Mouse (Mus musculus): Measurements from ENCODE around the gene Mrpl19.

The Mrpl19 gene

DNA sequence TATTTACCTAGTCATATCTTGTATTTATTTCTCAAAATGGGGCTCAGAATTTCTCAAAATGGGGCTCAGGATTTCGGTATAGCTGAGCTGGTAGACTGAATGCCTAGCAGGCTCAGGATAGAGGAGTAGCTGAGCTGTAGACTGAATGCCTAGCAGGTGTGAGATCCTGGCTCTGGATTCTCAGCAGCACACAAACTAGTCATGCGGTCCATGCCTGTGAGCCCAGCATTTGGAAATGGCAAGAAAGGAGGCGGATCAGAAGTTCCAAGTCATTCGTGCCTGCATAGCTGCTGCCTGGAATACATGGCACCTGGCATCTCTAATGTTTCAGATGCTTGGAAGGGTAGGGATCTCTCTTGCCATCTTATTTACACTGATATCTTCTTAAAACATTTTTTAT, 36.4 kb downstream of the Mrpl19 start:
- DNase-seq (ENCODE audit: low spot score) = no peak

DNA sequence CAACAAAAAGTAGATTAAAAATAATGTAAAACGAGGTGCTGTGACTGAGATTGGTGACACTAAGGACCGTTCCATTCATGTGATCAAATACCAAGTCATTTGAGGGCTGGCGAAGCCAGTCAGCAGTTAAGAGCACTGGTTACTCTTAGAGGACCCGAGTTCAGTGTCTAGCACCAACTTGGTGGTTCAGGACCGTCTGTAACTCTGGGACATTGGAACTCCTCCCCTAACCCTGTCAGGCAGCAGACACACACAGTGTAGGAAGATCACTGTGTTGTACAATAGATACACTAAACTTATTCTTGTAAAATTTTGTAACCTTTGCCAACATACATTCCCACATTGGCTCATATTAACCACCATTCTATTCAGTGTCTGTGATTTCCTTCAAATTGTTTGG, 41.5 kb downstream of the Mrpl19 start:
- DNase-seq (ENCODE audit: low spot score) = no peak

DNA sequence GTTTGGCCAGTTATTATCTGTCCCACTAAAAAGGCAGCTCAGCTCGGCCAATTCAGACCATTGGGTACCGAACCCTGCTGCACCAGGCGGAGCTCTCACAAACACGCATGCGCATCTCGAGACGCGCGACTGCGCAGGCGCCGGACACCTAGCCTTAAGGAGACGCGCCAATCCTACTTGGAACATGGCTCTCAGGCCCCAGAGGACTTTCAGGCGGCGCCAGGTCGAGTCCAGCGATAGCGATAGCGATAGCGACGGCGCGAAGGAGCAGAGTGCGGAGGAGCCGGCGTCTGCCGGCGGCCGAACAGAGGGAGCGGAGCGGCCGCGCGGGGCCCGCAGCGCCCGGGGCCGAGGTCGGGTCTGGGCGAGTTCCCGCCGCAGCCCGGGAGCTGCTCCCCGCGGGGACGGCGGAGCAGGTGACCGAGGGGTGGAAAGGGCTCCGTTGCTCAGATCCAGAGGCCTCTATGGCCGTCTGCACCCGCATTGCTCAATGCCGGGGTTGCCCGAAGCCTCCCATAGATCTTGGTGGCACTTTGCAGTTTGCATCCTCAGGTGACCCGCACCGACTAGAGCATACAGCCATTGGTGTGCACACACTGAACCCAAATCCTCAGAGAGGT, 42.1 kb downstream of the Mrpl19 start, which contains the start of gene Gcfc2:
Gcfc2 (plus strand) TSS at position 147 of the 620 bp plus-strand sequence.
- peak; percentile 96 for DNase-seq (ENCODE audit: low spot score)

DNA sequence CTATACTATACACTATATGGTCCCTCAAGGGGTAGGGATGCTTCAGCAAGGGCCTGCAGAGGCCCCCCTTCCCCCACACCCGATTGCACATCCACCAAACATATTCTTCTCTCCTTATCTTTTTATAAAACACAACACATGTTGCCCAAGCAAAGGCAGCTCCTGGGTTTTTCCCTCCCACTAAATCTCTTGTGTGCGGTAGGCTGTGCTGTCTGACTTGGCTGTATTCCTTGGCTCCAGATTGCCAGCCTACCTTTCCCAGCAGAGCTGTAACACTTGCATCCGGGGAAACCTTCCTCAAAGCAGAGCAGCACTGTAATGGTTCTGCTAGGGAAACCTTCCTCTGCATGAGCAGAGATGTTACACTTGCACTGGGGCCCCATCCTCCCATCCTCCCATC, 53.6 kb downstream of the Mrpl19 start:
- no peak for DNase-seq (ENCODE audit: low spot score)

DNA sequence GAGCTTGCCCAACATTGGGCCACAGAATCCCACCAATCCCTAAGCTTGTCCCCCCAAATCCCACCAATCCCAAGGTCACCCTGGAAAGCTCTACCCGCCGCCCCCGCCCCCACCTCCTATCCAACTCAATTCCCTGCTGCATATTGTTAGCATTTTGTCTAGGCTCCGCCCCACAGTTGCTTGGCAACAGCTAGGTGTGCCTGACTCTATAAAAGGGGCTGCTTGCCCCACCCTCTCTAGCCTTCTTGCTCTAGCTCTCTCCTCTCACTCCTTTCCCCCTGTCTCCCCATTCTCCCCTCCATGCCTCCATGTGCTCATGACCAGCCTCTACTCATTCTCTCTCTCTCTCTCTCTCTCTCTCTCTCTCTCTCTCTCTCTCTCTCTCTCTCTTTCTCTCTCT, 54.0 kb downstream of the Mrpl19 start:
- DNase-seq (ENCODE audit: low spot score) = no peak

DNA sequence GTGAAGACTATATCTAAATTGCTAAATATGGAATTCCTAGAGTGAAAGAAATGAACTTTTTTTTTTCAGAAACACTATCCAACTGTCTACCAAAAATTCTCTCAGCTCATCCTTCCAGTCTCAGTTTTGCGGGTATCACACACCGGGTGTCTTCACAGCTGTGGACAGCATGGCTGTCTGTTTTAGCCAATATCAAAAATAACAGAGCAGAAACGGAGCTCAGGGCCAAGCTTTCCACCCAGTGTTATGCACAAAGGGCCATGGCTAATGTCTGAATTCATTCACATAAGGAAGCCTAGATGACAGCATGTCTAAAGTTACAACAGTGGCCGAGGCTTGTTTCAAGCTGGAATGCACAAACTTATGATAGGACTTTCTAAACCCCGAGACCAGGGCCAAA, 54.5 kb downstream of the Mrpl19 start:
- DNase-seq (ENCODE audit: low spot score) = no peak

DNA sequence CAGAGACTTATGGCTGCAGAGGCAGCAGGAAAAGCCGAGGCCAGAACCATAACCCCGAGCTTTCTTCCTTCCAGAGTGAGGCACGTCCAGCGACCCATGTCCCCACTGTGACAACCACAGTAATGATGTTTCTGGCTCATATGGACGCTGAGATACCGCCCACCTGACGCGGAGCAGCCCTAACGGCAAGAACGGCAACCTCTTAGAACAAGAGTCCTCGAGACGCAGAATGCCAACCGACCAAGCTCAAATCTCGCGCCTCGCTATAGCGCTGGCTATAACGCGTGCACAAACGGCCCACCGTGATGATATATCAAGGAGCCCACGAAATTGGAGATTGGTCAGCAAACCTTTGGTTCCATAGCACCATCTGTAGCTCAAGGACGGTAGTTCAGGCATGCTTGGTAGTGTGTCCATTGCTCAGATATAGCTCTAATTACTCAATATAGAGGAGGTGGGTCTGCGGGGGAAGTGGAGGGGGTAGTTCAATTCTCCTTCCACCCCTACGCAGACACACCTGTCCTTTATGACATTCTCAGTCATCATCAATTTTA, 55.4 kb downstream of the Mrpl19 start:
- no peak for DNase-seq (ENCODE audit: low spot score)
